12 mouse cellular contexts compared by ENCODE assay signal in genomic region chr1:83701696-83702404, GRCm38 (mm10).
"Had no signal": no experiment of that assay in that cellular context is flagged by ENCODE, and none has a peak within 500 bp of the region (broad histone marks: within the 10 kb centered on the region; RNA-seq: fewer than 3 reads in every experiment).

No protein-coding gene starts in this region.

- H3K27me3 ChIP-seq: limb, embryonic 12.5 days; liver, embryonic 13.5 days; midbrain, embryonic 13.5 days had no signal

- ATAC-seq: liver, postnatal 0 days; midbrain, embryonic 13.5 days had no signal

- H3K4me1 ChIP-seq: limb, embryonic 12.5 days; liver, embryonic 13.5 days; midbrain, embryonic 13.5 days had no signal

- H3K36me3 ChIP-seq: limb, embryonic 12.5 days; liver, embryonic 13.5 days; midbrain, embryonic 13.5 days had no signal

- H3K4me2 ChIP-seq: limb, embryonic 12.5 days; liver, embryonic 13.5 days; midbrain, embryonic 13.5 days had no signal

- DNase-seq: kidney, adult 9 months; kidney, postnatal 36 days; layer of hippocampus, adult 9-11 months; layer of hippocampus, postnatal 36 days; liver; liver, embryonic 13.5 days; liver, postnatal 0 days; thymus, postnatal 14 days had no signal

- H3K9ac ChIP-seq: limb, embryonic 12.5 days; liver, embryonic 13.5 days; liver, postnatal 0 days; midbrain, embryonic 13.5 days had no signal

- H3K9me3 ChIP-seq: limb, embryonic 12.5 days; liver, embryonic 13.5 days; midbrain, embryonic 13.5 days had no signal

- H3K4me3 ChIP-seq: limb, embryonic 12.5 days; liver, embryonic 13.5 days; midbrain, embryonic 13.5 days had no signal

- H3K27ac ChIP-seq: kidney, postnatal 0 days; limb, embryonic 12.5 days; liver, embryonic 13.5 days; midbrain, embryonic 13.5 days; stomach, postnatal 0 days had no signal
